Mouse (Mus musculus) fibroblast of lung, adult 2 months (primary cell): ENCODE measurements around the gene Bcl9l.

ENCODE experiments used
- DNase-seq: peaks from one replicate; pipeline ENCODE4 v3.0.0-alpha.2; 2011; ENCODE audit warnings: low read depth

The Bcl9l gene

GRCm38 (mm10) chr9:44498421-44499355 lies 16.1 kb downstream of the Bcl9l start:
- DNase-seq = no peak

GRCm38 (mm10) chr9:44499356-44500162 lies 16.9 kb downstream of the Bcl9l start:
- DNase-seq = no peak

GRCm38 (mm10) chr9:44500163-44500533 lies 17.5 kb downstream of the Bcl9l start:
- no peak for DNase-seq

DNA sequence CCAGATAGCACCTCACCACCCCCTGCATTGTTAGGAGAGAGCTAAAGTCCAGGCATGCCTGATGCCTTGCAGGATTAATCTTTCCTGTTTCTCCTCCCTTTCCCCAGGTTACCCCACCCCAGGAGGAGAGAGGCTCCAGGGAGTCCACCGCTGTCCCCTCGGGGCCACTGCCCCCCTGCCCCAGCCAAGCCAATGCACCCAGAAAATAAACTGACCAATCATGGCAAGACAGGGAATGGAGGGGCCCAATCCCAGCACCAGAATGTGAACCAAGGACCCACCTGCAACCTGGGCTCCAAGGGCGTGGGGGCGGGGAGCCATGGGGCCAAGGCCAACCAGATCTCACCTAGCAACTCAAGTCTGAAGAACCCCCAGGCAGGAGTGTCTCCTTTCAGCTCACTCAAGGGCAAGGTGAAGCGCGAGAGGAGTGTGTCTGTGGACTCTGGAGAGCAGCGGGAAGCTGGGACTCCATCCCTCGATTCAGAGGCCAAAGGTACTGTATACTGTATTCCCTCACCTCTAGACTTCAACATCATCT lies 18.1 kb downstream of the Bcl9l start:
- no peak for DNase-seq

- DNase-seq = no peak
These were observed 18.7 kb downstream of the Bcl9l start for GRCm38 (mm10) chr9:44501206-44501879.

DNA sequence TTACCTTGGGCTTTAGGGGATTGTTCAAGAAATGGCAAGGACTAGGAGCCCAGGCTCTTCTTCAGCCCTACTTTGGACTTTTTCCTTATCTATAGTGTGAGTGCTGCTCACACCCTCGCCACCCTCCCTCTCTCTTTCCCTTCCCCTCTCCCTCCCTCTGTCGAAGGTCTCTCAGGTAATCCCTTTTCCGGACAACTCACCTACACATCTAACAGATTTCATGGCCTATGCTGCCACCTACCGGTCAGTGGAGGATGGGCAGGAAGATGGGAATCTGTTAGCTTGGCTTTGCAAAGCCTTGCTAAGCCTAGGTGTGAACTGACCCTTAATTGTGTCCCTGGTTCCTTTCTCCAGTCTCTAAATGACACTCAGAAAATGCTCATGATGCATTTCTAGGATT lies 19.4 kb downstream of the Bcl9l start:
- no peak for DNase-seq

DNA sequence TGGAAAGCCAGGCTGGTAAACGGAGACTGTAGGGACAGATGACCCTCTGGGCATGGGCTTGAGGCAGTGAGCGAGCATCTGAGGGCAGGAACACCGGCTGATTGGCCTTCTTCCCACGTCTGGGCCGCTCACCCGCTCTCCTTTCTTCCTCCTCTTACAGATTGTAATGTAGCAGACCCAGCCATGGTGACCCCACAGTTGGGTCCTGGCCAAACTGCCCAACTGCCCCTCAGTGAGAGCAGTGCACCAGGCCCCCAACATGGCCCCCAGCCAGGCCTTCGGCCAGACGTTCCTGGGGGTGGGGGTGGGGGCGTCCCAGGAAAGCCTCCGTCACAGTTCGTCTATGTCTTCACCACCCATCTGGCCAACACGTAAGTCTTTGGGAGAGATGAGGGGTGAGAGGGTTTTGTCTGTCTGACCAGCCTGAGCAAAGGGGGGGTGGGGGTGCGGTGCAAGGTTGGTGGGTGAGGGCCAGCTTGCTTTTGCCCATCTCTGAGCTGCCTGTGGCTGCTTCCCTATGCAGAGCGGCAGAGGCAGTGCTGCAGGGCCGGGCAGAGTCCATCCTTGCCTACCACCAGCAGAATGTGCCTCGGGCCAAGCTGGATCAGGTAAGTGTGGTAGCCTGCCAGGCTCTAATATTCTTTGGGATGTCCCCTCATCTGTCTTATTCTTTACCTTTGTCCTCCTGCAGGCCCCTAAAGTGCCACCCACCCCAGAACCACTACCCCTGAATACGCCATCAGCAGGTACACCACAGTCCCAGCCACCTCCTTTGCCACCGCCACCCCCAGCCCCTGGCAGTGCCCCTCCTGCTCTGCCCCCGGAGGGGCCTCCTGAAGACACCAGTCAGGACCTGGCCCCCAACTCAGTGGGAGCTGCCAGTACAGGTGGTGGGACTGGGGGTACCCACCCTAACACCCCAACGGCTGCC lies 22.5 kb downstream of the Bcl9l start:
- no peak for DNase-seq

- no peak for DNase-seq
These were observed 23.3 kb downstream of the Bcl9l start for GRCm38 (mm10) chr9:44505824-44506467.

- no peak for DNase-seq
These were observed 23.9 kb downstream of the Bcl9l start for GRCm38 (mm10) chr9:44506566-44506965.

DNA sequence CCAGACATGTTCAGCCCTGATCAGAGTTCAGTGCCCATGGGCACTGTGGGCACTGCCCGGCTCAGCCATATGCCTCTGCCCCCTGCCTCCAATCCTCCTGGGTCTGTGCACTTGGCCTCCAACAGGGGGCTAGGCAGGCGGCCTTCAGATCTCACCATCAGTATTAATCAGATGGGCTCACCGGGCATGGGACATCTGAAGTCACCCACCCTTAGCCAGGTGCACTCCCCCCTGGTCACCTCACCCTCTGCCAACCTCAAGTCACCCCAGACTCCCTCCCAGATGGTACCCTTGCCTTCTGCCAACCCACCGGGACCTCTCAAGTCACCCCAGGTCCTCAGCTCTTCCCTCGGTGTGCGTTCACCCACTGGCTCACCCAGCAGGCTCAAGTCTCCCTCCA lies 24.7 kb downstream of the Bcl9l start:
- DNase-seq = no peak

DNA sequence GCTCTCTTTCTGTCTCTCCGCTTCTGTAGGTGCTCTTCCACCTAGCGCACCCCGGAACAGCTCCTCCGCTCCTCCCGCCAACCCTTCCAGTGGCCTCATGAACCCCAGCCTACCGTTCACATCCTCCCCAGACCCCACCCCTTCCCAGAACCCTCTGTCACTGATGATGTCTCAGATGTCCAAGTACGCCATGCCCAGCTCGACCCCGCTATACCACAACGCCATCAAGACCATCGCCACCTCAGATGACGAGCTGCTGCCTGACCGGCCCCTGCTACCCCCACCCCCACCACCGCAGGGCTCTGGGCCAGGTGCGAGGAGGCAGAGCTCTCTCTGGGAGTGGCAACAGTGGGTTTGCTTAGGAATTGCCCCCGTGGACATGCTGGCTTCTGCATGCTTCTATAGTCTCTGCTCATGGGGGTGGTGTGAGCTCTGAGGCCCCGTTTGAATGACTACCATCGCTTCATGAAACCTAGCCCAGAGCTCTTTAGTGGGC lies 25.5 kb downstream of the Bcl9l start:
- DNase-seq = no peak

- DNase-seq = no peak
These were observed 26.3 kb downstream of the Bcl9l start for GRCm38 (mm10) chr9:44508721-44509486.

DNA sequence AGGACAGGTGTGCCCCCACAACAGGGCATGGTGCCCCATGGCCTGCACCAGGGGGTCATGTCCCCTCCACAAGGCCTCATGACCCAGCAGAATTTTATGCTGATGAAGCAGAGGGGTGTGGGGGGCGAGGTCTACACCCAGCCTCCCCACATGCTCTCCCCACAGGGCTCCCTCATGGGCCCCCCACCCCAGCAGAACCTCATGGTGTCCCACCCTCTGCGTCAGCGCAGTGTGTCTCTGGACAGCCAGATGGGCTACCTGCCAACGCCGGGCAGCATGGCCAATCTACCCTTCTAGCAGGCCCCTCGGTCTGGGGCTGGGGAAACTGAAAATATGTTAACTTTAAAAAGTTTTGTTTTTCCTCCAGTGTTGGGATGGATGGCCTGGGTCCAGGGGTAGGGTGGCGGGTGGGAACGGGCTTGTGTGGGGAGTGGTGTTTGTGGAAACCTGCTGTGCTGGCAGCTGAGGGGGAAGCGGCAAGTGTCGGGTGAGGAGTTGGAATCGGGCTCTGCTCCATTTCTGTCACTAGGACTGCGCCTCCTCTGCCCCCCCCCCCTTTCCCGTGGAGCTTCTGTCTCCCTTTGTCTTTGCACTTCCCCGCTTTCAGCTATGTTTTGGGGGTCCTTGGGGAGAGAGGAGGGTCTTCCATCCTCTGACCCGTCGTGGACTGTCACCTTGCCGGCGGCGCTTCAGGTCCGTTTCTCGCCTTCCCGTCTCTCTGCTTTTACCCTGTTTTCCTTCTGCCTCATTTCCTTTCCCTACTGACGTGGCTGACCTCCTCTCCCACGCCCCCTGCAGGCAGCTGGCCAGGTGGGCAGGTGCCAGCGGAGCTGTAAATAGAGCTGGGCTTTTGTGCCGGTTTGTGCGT lies 27.1 kb downstream of the Bcl9l start:
- peak; percentile 75 for DNase-seq

- no peak for DNase-seq
These were observed 27.8 kb downstream of the Bcl9l start for GRCm38 (mm10) chr9:44510355-44510871.

GRCm38 (mm10) chr9:44510872-44511601 lies 28.4 kb downstream of the Bcl9l start:
- no peak for DNase-seq

- peak; percentile 78 for DNase-seq
These were observed 29.5 kb downstream of the Bcl9l start for GRCm38 (mm10) chr9:44511935-44512716.

DNA sequence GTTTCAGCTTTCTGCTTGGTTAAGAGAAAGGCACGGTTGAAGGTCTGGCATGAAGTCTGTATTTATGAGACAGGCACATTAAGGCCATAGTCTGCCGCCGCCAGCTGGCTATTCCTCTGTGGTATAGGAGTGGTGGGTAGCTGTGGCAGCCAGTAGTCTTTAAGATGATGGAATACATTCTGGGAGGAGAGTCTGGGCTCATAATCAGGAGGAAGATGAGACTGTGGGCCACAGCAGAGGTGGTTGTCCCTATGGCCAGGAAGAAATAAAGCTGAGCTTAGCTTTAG lies 30.0 kb downstream of the Bcl9l start:
- DNase-seq = no peak
